Mouse (Mus musculus) adipocyte (in vitro differentiated cells): ENCODE measurements around the gene Shisa9.

ENCODE experiments used
- DNase-seq: peaks from one replicate; pipeline ENCODE4 v3.0.0-alpha.2; 2016; ENCODE audit warnings: low spot score

The Shisa9 gene

DNA sequence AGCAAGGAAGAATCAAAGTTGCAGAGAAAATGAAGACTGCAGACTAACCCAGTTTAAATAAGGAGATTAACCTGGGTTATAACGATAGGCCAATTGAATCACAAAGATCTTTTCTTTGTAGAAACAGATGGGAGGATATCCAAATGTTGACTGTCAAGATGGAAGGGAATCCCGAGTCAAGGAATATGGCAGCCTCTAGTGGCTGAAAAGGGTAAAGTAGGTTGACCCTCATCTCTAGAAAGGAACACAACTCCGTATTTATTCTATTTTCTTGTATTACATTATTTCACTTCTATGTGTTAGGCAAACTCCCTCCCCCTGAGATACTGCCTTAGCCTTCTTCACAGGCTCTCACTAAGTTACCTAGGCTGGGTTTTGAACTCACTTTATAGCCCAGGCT is 217.3 kb downstream of the Shisa9 start:
- DNase-seq = peak; percentile 68

GRCm38 (mm10) chr16:12202151-12202550 is 218.2 kb downstream of the Shisa9 start:
- no peak for DNase-seq

DNA sequence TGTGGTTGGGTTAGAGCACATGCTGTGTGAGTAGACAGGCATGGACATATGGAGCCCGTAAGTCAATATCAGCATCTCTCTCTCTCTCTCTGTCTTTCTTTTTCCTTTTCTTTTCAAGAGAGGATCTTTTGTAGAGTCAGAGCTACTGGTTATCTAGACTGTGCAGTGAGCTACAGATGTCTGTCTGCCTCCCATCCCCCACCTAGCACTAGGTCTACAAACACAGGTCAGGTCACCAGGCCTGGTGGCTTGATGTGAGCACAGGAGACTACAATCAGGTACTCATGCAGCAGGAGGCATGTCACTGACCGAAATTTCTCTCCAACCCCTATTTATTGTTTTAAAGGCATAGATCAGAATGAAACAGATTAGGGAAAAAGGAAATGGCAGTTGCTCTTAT is 219.1 kb downstream of the Shisa9 start:
- DNase-seq = no peak

DNA sequence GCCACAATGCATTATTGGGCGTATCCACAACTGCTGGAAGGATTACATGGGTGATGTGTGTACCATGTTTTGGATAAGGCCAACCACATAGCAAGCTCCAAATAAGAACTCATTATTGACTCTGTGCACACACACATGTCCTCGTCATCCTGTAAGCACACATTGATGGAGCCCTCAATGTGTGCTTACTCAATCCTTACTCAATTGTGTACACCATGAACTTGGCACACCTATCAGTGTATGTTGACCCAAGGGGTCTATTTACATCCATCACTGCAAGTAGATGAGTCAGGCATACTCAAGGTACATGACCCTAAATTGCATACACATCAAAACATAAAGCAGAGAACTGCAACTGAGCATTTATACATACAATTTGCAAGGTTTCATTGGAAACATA is 220.5 kb downstream of the Shisa9 start:
- no peak for DNase-seq

DNA sequence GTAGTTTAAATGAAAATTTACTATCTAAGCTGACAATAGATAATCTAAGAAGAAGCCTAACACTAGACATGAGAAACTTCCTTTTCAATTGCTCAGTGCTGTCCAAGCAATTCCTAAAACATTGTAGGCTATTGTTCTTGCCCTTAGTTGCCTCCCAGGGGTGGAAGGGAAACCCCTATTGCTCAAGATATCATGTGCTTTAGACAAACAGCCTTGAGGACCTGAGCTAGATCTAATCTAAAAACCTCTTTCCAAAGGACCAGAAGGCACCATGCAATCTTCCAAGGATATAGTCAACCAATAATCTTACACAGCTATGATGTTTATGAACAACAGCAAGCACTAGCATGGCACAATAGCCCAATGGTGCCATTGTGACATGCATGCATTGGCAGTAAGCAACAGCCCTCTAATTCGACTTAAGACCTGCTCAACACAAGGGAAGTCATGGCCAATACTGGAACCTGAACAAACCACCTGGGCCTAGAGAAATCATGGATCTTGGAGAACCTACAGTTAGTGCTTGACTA is 222.6 kb downstream of the Shisa9 start:
- DNase-seq = no peak

DNA sequence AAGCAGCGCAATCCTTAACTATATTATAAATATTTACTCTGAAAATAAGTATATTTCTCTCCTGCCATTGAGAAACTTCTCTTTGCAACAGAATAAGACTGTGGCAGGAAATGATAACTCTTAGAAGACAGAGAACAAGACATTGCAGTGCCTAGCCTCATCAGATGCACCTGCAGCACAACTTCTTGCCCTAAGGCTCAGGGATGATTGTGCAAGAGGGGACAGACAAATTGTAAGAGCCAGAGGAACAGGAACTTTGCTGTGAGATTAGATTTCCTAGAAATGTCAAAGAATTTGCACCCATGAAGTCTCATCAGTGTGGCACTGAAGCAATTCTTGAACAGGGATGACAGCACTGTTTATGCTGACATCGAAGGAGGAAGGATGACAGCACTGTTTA is 223.0 kb downstream of the Shisa9 start:
- no peak for DNase-seq

DNA sequence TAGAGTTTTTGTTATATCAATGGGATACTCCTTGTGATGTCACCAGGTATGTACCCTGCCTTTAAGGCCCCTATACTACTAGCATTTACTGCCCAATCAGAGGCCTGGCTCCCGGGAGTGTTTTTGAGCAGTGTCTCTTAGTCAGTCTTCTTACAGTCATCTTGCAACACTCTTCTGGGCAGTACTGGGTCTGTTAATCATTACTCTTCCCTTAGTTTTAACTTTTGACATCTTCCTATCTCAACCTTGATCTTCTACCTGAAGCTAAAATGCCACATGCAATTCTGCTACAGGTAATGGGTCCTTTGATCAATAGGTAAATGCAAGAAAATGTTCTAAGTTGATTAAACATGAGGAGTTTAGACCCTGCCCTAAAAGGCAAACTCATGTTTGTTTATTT is 225.4 kb downstream of the Shisa9 start:
- no peak for DNase-seq

GRCm38 (mm10) chr16:12209819-12210218 is 225.9 kb downstream of the Shisa9 start:
- no peak for DNase-seq

- no peak for DNase-seq
These were observed 230.1 kb downstream of the Shisa9 start for GRCm38 (mm10) chr16:12214018-12214417.

DNA sequence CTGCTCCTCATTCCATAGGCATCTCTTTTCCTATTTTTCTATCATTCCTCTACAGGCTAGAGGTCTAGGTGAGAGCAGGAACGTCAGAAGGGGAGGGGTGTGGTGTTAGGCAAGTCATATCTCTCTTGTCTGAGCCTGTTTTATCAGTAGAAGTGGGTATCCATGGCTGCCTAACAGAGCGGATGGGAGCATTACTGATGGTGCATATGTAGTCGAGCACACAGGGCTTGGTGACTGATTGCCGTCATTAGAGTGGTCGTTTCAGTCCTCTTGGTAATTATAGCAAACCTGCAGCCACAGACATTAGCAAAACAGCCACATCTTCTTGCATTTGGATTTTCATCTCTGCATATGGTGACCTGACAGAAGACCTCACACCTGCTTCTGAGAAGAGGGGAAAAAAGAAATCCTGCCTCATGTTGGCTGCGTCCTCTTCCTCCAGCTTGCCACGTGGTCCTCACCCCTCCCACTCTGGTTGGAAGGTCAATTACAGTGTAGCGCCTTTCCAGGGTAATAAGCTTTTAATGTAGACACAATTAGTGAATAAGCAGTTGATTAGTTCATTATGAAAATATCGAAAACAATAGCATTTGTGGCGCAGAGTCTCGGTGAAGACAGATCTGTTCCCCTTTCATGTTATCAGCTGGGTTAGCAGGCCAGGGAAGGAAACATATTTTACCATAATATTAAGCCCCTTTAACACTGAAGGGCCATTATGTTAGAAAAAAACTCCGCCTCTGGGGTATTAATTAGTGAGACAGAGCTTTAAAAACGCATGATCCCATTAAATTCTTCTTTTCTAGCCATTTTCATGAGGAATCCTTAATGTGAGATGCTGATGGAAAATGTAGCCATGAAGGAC is 233.6 kb downstream of the Shisa9 start:
- DNase-seq = no peak

GRCm38 (mm10) chr16:12218151-12218532 is 234.2 kb downstream of the Shisa9 start:
- DNase-seq = no peak

GRCm38 (mm10) chr16:12219821-12220220 is 235.9 kb downstream of the Shisa9 start:
- DNase-seq = no peak

DNA sequence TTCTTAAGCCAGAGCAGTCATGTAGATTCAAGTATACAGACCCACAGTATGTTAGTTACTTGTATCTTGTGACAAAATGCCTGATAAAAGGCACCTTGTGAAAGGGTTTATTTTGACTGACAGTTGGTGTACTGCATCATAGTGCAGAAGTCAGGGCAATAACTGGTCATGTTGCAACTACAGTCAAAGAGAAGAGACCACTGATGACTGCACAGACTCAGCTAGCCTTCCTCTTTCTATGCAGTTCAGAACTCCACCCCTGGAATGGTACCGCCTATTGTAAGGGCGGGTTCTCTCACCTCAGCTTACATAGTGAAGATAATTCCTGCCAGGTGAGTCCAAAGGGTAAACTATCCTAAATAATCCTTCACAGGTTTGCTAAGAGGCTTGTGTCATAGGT is 239.6 kb downstream of the Shisa9 start:
- DNase-seq = no peak

- no peak for DNase-seq
These were observed 243.0 kb downstream of the Shisa9 start for GRCm38 (mm10) chr16:12226937-12227336.

GRCm38 (mm10) chr16:12233288-12233687 is 249.4 kb downstream of the Shisa9 start:
- DNase-seq = no peak

DNA sequence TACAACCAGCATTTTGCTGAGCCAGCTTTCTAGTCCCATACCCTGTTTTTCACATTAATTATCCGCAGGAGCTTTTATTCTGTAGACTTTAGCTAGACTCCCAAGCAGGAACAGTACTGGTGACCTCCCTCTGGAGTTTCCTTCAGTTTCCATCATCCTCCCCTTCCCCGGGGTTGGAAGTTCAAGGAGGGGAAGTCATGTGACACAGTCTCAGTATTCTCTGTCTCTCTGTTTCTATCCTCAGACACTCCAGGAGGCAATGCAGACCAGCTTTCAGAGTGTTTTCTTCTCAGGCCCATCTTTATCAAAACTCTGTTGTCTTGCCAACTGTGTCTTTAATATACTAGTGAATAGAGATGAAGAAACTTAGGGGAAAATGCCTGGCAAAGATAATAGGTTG is 250.4 kb downstream of the Shisa9 start:
- no peak for DNase-seq

DNA sequence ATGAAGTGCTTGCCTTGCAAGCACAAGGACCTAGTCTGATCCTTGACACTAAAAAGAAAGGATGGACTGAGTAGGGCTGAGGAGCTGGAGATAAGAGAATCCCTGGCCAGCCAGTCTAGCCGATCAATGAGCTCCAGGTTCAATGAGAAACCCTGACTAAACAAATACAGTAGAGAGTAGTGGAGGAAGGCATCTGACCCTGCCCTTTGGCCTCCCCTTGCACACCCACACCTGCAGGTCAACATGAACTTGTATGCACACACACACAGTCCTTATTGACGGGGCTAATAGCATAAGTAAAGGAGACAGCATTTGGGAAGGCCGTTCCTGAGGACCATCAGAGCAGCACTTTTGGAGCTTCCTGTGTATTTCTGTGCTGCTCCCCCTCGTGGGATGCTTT is 254.7 kb downstream of the Shisa9 start:
- no peak for DNase-seq

- DNase-seq = no peak
These were observed 275.4 kb downstream of the Shisa9 start for GRCm38 (mm10) chr16:12259361-12259760.

DNA sequence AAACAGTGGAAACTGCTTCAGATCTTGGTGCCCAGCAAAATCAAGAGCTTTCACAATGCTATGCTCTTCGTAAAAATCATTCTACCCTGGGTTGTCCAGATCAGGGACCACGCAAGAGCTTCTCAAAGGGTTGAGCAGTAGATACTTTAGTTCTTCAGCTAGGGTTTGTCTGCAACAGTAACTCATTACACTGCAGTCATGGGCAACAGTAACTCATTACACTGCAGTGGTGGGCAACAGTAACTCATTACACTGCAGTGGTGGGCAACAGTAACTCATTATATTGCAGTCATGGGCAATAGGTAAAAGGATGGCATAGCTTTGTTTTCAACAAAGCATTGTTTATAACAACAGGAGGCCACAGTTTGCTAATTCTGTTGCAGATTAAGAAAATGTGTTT is 281.9 kb downstream of the Shisa9 start:
- DNase-seq = no peak

DNA sequence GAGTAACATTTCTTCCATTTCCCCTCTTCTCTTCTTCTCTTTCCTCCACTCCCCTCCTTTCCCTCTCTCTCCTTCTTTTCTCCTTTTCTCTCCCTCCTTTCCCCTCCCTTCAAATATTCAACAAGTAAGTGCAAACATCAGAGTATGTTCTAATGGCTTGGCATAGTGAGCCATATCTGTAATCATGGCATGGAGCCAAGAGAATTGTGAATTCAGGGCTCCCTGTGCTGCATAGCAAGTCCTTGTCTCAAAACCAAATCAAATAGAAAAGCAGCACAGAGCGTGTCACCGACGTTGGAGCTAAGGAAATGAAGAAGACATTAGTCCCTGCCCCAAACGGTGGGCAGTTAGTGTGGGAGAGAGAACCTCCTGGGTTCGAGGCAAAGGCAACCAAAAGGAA is 316.6 kb downstream of the Shisa9 start:
- DNase-seq = no peak

GRCm38 (mm10) chr16:12303420-12303819 is 319.5 kb downstream of the Shisa9 start:
- DNase-seq = no peak

DNA sequence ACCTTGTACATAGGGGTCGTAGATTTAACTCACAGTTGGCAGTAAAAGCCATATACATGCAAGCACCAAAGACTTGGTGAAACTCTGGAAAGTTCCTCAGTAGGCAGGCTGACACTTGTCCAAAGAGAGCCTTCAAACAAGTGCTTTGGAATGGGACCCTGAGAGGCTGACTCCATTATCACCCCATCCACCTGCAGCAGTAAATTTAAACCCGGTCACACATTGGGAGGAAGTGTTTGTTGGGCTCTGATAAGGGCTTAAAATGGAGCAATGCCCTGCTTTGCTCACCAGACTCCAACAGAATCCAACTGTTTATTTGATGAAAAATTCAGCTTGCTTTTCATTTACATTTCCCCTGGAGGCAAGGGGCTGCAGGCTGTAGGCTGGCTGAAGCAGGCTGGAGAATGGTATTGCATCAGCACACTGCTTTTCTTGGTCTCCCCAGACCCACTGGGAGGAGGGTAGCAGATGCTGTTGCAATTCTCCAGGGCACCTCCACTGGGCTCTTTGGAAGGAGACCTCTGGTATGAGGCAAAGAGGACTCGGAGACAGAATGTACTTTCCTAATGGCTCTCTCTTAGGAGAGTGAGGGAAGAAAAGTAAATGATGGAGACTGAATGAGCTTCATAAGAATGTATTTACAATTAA is 323.5 kb downstream of the Shisa9 start:
- DNase-seq = no peak

DNA sequence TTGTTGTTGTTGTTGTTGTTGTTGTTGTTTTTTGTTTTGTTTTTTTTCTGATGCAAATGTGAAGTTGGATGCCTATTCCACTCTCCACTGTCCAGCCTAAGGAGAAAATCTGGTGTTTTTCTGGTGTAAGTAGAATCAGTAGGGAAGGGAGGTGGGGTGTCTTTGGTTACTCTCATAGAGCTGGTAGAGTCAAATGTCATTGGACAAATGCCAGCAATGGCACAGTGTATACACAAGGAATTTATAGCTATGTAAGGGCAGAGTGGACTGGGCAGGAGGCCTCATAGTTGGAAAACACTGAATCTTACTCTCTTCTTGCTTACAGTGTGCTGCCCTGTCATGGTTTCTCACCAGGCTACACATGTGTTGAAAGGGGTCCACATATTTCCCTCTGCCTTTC is 325.9 kb downstream of the Shisa9 start:
- no peak for DNase-seq
